In the genomic region with DNA sequence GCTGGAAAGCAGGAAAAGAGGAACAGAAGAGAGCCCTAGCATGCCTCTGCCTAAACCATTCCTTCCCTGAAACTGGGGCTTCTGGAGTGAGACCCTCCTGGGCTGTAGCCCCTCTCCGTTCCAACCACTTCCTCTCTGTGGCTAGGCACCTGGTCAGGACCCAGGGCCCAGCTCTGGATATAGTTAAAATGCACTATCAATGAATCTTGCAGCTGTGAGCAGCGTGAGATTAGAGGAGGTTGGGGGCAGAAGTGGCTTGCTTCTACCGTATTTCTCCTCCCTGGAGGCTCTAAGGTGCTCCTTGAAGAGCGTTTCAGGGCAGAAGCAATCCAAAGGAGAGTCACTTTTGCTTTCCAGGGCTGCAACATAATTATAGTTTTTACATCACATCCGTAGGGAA, we compare ENCODE assay signal across 23 mouse cellular contexts. TPM values are rescaled to one million over a fixed set of nuclear protein-coding genes. Genes with fewer than 3 reads are reported as not detected.
A peak's percentile ranks its signal among the peaks of the same experiment; 100 is the strongest.
DNase-seq lines count a peak whose midpoint lies in the region; ATAC-seq lines count a peak whose summit lies in the region.
"Had no signal": no experiment of that assay in that cellular context is flagged by ENCODE, and none has a peak within 500 bp of the region (broad histone marks: within the 10 kb centered on the region; RNA-seq: fewer than 3 reads in every experiment).

No protein-coding gene starts in this region.

- peak; percentile 70 for ATAC-seq in granulocyte monocyte progenitor cell, adult 5-6 weeks (replicated peaks; ENCODE audit: poor library complexity, severe bottlenecking)
- ATAC-seq: forebrain, embryonic 15.5 days; inflammation-experienced regulatory T-cells, adult 6 months had no signal

- peak; percentile 10 for DNase-seq in A20 (ENCODE audit: low read depth, low spot score)
- peak; percentile 77 for DNase-seq in thymus, postnatal 0 days (ENCODE audit: low spot score)
- peak; percentile 64 to 75 for DNase-seq in thymus, postnatal 36 days
- DNase-seq in frontal cortex, postnatal 36 days (ENCODE audit: low spot score in 2 of 2): no peak
- DNase-seq in urinary bladder, adult 18-20 months (ENCODE audit: low spot score in 2 of 2): no peak
- DNase-seq in cerebellum, postnatal 25 days: no peak
- DNase-seq: adrenal gland, adult 2 months; adrenal gland, postnatal 25 days; cerebellum, adult 18-20 months; cerebellum, adult 9-11 months; gastrocnemius, adult 2 months; gastrocnemius, postnatal 25 days; heart, adult 2 months had no signal

RNA-seq across cellular contexts. Expression of gene Rorc, which starts 9.7 kb away (rescaled TPM):
- total RNA-seq in granulocyte monocyte progenitor cell, adult 5-6 weeks (2014; fragmentation: Nextera tagmentation): not detected in 2 replicates
- 0.13 TPM in 1 of 2 replicates, not detected in the other for total RNA-seq in granulocyte monocyte progenitor cell, adult 5-6 weeks (2017)
- 170 and 185 TPM in 2 replicates for polyA plus RNA-seq in thymus, postnatal 0 days (2015; fragmentation: Nextera tagmentation; extraction: Ambion mirVana)
- total RNA-seq: ES-E14 had no signal

RNA-seq across cellular contexts. Expression of gene Lingo4, which starts 16.0 kb away (rescaled TPM):
- total RNA-seq in granulocyte monocyte progenitor cell, adult 5-6 weeks (2014; fragmentation: Nextera tagmentation): not detected in 2 replicates
- not detected in 2 replicates for total RNA-seq in granulocyte monocyte progenitor cell, adult 5-6 weeks (2017)
- 8.2 and 14.0 TPM in 2 replicates for polyA plus RNA-seq in thymus, postnatal 0 days (2015; fragmentation: Nextera tagmentation; extraction: Ambion mirVana)
- total RNA-seq: ES-E14 had no signal
- polyA plus RNA-seq: heart, embryonic 11.5 days had no signal

RNA-seq across cellular contexts. Expression of gene C2cd4d, which starts 20.1 kb away (rescaled TPM):
- not detected in 2 replicates for total RNA-seq in granulocyte monocyte progenitor cell, adult 5-6 weeks (2014; fragmentation: Nextera tagmentation)
- not detected in 2 replicates for total RNA-seq in granulocyte monocyte progenitor cell, adult 5-6 weeks (2017)
- 1.8 and 3.6 TPM in 2 replicates for polyA plus RNA-seq in thymus, postnatal 0 days (2015; fragmentation: Nextera tagmentation; extraction: Ambion mirVana)
- total RNA-seq: ES-E14; gastrocnemius, adult 2 months; gastrocnemius, postnatal 25 days; heart, adult 2 months; heart, postnatal 25 days had no signal
- polyA plus RNA-seq: inflammation-experienced regulatory T-cells, adult 6 months had no signal

RNA-seq across cellular contexts. Expression of gene Tdrkh, which starts 30.8 kb away (rescaled TPM):
- total RNA-seq in granulocyte monocyte progenitor cell, adult 5-6 weeks (2014; fragmentation: Nextera tagmentation): 4.5 TPM in 2 replicates
- total RNA-seq in granulocyte monocyte progenitor cell, adult 5-6 weeks (2017): 5.7 and 6.1 TPM in 2 replicates
- 34.3 and 39.1 TPM in 2 replicates for polyA plus RNA-seq in thymus, postnatal 0 days (2015; fragmentation: Nextera tagmentation; extraction: Ambion mirVana)

RNA-seq across cellular contexts. Expression of gene Them5, which starts 40.4 kb away (rescaled TPM):
- total RNA-seq in granulocyte monocyte progenitor cell, adult 5-6 weeks (2014; fragmentation: Nextera tagmentation): not detected in 2 replicates
- not detected in 2 replicates for total RNA-seq in granulocyte monocyte progenitor cell, adult 5-6 weeks (2017)
- polyA plus RNA-seq in thymus, postnatal 0 days (2015; fragmentation: Nextera tagmentation; extraction: Ambion mirVana): 0.27 and 0.47 TPM in 2 replicates
- total RNA-seq: adrenal gland, adult 2 months; adrenal gland, postnatal 25 days; gastrocnemius, adult 2 months; heart, adult 2 months; heart, postnatal 25 days had no signal
- polyA plus RNA-seq: adrenal gland, adult 2 months; cortical plate, adult 2 months; embryonic facial prominence, embryonic 12.5 days; frontal cortex, adult 2 months; heart, adult 2 months; hindbrain, embryonic 11.5 days; inflammation-experienced regulatory T-cells, adult 6 months had no signal

Comparison
In these comparisons a context has a peak if more than half of its experiments do, and no peak if none do; other contexts are left out.
1. DNase-seq: peak in A20 (single experiment), thymus, postnatal 0 days (single experiment) and thymus, postnatal 36 days (2 of 2); none in frontal cortex, postnatal 36 days (0 of 2), urinary bladder, adult 18-20 months (0 of 2) and cerebellum, postnatal 25 days (0 of 2).